ENCODE assay signal across 8 mouse cellular contexts in genomic region chr1:80106269-80106668, GRCm38 (mm10).
DNase-seq lines count a peak whose midpoint lies in the region; ATAC-seq lines count a peak whose summit lies in the region.

No protein-coding gene starts in this region.

- no peaks in the 10 kb centered on the region for H3K4me1 ChIP-seq in hindbrain, embryonic 11.5 days (replicated peaks; ENCODE audit: control insufficient read depth, insufficient read depth, low read length)
- H3K4me1 ChIP-seq in hindbrain, embryonic 13.5 days (replicated peaks), result no peaks in the 10 kb centered on the region

- H3K9ac ChIP-seq in hindbrain, embryonic 11.5 days (ENCODE audit: low read depth, low read length), result no peak overlapping the region
- H3K9ac ChIP-seq in hindbrain, embryonic 13.5 days, result no peak overlapping the region

- DNase-seq in hindbrain, embryonic 11.5 days (ENCODE audit: low spot score), result peak; percentile 46
- peak; percentile 20 for DNase-seq in thymus, postnatal 0 days (ENCODE audit: low spot score)
- DNase-seq in thymus, postnatal 4 days, result no peak
- peak; percentile 48 to 67 for DNase-seq in layer of hippocampus, postnatal 10 days (ENCODE audit: low spot score in 2 of 2)
- no peak for DNase-seq in gastrocnemius, adult 8-10 months (ENCODE audit: low spot score in 2 of 2)
- no peak for DNase-seq in cerebellum, adult 18-20 months

- WGBS in hindbrain, embryonic 11.5 days, result 70% methylated on average over 2 of the region's 2 CpGs
- 67% methylated on average over 2 of the region's 2 CpGs for WGBS in hindbrain, embryonic 13.5 days

- no peak overlapping the region for H3K4me2 ChIP-seq in hindbrain, embryonic 11.5 days (replicated peaks; ENCODE audit: low read depth, low read length)
- no peak overlapping the region for H3K4me2 ChIP-seq in hindbrain, embryonic 13.5 days

- H3K4me3 ChIP-seq in hindbrain, embryonic 11.5 days (ENCODE audit: low read depth, low read length), result no peak overlapping the region
- no peak overlapping the region for H3K4me3 ChIP-seq in hindbrain, embryonic 13.5 days

- no peaks in the 10 kb centered on the region for H3K27me3 ChIP-seq in hindbrain, embryonic 11.5 days (ENCODE audit: control insufficient read depth, insufficient read depth, low read length)
- H3K27me3 ChIP-seq in hindbrain, embryonic 13.5 days, result no peaks in the 10 kb centered on the region

- H3K27ac ChIP-seq in hindbrain, embryonic 11.5 days (ENCODE audit: low read depth, low read length), result no peak overlapping the region
- no peak overlapping the region for H3K27ac ChIP-seq in hindbrain, embryonic 13.5 days

- no peaks in the 10 kb centered on the region for H3K36me3 ChIP-seq in hindbrain, embryonic 11.5 days (ENCODE audit: control insufficient read depth, insufficient read depth, low read length)
- H3K36me3 ChIP-seq in hindbrain, embryonic 13.5 days, result no peaks in the 10 kb centered on the region

- no peaks in the 10 kb centered on the region for H3K9me3 ChIP-seq in hindbrain, embryonic 11.5 days (ENCODE audit: control insufficient read depth, low read length)
- no peaks in the 10 kb centered on the region for H3K9me3 ChIP-seq in hindbrain, embryonic 13.5 days

- ATAC-seq in hindbrain, embryonic 11.5 days (ENCODE audit: low FRiP score), result 0 out of 2 replicates have a peak, but pooled peaks have one; percentile 22
- no peak for ATAC-seq in hindbrain, embryonic 13.5 days (ENCODE audit: low FRiP score)
- peak; percentile 54; the same call in 1 of the 2 replicates for ATAC-seq in erythroblast, adult 5-6 weeks (replicated peaks; ENCODE audit: low FRiP score, poor library complexity, severe bottlenecking)

Comparison
In these comparisons a context has a peak if more than half of its experiments do, and no peak if none do; other contexts are left out.
1. DNase-seq: peak in hindbrain, embryonic 11.5 days (single experiment), thymus, postnatal 0 days (single experiment) and layer of hippocampus, postnatal 10 days (2 of 2); none in thymus, postnatal 4 days (single experiment), gastrocnemius, adult 8-10 months (0 of 2) and cerebellum, adult 18-20 months (0 of 2).